Mouse (Mus musculus) intestine, embryonic 16.5 days (tissue): ENCODE measurements around the gene Rbbp5. TPM values are rescaled to one million over a fixed set of nuclear protein-coding genes. Genes with fewer than 3 reads are reported as not detected.

ENCODE experiments used
- ATAC-seq: fragments of 200-750 bp; cut with Nextera tagmentation; 2 replicates; pipeline ENCODE4 v1.8.0; 2017; ENCODE audit warnings: moderate TSS enrichment, moderate library complexity
- H3K27ac ChIP-seq: fragments of 300-500 bp; sonication (generic); 2 replicates; pipeline ENCODE4 v1.5.1; 2014; ENCODE audit warnings: mild to moderate bottlenecking, low read length
- H3K27me3 ChIP-seq: fragments of 300-500 bp; sonication (generic); replicated peaks from 2 replicates; pipeline ENCODE4 v1.6.1; 2014; ENCODE audit warnings: low read length, control low read depth, mixed read lengths; ENCODE audit not compliant: control insufficient read depth, insufficient read depth
- H3K36me3 ChIP-seq: fragments of 300-500 bp; sonication (generic); 2 replicates; pipeline ENCODE4 v1.6.1; 2014; ENCODE audit warnings: low read length, control low read depth; ENCODE audit not compliant: control insufficient read depth, insufficient read depth
- H3K4me1 ChIP-seq: fragments of 300-500 bp; sonication (generic); 2 replicates; pipeline ENCODE4 v1.6.1; 2014; ENCODE audit warnings: low read length, control low read depth, mixed read lengths; ENCODE audit not compliant: control insufficient read depth, insufficient read depth
- H3K4me2 ChIP-seq: fragments of 300-500 bp; sonication (generic); 2 replicates; pipeline ENCODE4 v1.6.1; 2014; ENCODE audit warnings: low read depth, low read length, control low read depth
- H3K4me3 ChIP-seq: fragments of 300-500 bp; sonication (generic); 2 replicates; pipeline ENCODE4 v1.5.1; 2014; ENCODE audit warnings: mild to moderate bottlenecking, low read length
- H3K9ac ChIP-seq: fragments of 300-500 bp; sonication (generic); 2 replicates; pipeline ENCODE4 v1.6.1; 2014; ENCODE audit warnings: low read depth, low read length
- H3K9me3 ChIP-seq: fragments of 300-500 bp; sonication (generic); 2 replicates; pipeline ENCODE4 v1.6.1; 2016; ENCODE audit warnings: low read length, control low read depth; ENCODE audit not compliant: control insufficient read depth
- WGBS: fragments of 180-500 bp; shearing (Covaris S2); extraction: QIAGEN DNeasy Blood & Tissue Kit; methylation state at CpG from one replicate; pipeline ENCODE4 v1.1.7; 2014; 5-methylcytosine and 5-hydroxymethylcytosine counted together
- polyA plus RNA-seq: library from polyadenylated mRNA; unstranded; fragments of >200 nt; fragmentation: Nextera tagmentation; extraction: Ambion mirVana; gene quantifications from 2 replicates; pipeline ENCODE4 v1.2.1, GENCODE M21; 2015

Rbbp5 gene
- polyA plus RNA-seq = 36.5 and 36.9 TPM in 2 replicates

DNA sequence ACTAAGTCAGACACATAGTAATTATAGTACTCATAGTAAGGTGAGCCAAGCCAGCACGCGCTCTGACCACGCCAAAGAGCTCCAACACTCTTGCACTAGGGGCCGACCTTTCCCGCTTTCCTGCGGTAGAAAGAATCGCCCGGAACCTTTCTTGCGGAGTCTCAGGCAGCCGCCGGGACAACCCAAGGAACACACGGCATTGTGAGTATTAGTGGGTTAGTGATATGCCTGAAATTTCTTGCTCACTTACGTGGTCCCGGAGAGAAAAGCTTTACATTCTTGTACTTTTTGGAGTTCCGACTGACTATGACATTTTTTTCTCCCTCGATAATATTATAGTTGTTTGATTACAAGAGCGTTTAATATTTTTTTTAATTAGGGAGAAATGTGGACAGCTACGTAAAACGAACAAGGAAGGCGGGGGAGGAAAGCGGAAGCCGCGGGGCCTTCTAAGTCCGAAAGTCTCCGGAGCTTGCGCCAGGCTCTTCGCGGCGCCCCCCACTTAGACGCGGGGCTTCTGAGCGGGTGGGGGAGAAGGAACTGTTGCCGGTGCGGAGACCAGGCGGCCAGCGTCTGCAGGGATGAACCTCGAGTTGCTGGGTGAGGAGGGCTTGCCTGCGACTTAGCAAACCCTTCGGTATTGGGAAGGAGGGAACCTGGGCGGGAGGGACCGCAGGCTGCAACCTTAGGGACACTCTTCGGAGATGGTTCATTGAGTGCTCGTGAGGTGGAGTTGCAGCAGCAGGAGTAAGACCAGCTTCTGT is at the start of gene Rbbp5:
Gene Rbbp5, plus strand, starts transcription at position 438 of the 764 bp plus-strand sequence.
- Histone ChIP-seq H3K9me3 (no peaks in the 10 kb centered on the region), H3K27me3 (no peaks in the 10 kb centered on the region), H3K27ac (peak within 1 kb of the TSS; percentile 65), H3K9ac (peak within 1 kb of the TSS; percentile 92), H3K4me2 (peak within 1 kb of the TSS; percentile 83), H3K4me1 (peaks cover 9% of the 10 kb centered on the region; the same call in 1 of the 2 replicates), H3K4me3 (peak within 1 kb of the TSS; percentile 81), H3K36me3 (no peaks in the 10 kb centered on the region)
- under 1% methylated on average over 43 of the region's 43 CpGs for WGBS
- ATAC-seq = peak; percentile 91

DNA sequence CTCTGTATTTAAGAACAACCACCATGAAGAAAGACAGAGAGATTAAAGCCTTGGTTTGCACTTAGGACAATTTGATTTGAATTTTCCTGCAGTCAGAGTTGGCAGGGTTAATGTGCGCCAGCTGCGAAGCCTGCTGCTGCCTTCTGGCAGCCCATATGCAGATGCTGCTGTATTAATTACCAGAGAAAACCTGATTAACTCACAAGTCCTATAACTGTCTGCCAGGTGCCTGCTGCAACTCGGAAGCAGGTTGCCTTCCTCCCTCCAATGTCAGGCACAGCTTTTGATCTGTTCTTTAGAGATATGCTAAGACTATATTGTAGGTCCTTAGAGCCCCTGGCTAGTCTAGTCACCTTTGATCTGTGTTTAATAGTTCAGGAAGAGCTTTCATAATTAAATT is 46.3 kb upstream of the Rbbp5 start:
- H3K4me2 ChIP-seq = no peak overlapping the region
- 68% methylated on average over 3 of the region's 3 CpGs for WGBS
- no peaks in the 10 kb centered on the region for H3K4me1 ChIP-seq
- no peak overlapping the region for H3K27ac ChIP-seq
- no peak for ATAC-seq
- H3K4me3 ChIP-seq = no peak overlapping the region
- no peaks in the 10 kb centered on the region for H3K9me3 ChIP-seq
- no peaks in the 10 kb centered on the region for H3K36me3 ChIP-seq
- no peak overlapping the region for H3K9ac ChIP-seq
- H3K27me3 ChIP-seq = no peaks in the 10 kb centered on the region

DNA sequence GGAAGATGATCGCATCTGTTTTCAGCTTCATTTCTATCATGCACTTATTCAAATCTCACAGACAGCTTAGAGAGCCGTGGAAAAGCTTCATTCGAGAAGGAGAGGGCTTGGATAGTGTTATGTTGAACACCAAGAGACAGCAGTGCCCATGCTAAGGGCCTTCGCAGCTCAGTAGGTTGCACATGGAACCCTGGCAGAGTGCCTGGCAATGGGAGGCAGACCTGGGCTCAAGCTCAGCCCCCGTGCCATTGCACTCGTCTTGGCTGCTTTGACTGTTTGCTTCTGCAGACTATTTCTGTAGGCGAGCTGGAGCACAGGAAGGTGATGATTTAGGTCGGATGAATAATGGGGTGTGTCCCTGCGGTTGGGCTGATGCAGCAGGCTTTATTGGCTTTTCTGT is 45.4 kb upstream of the Rbbp5 start:
- no peak overlapping the region for H3K27ac ChIP-seq
- 64% methylated on average over 9 of the region's 9 CpGs for WGBS
- ATAC-seq = no peak
- H3K36me3 ChIP-seq = no peaks in the 10 kb centered on the region
- H3K27me3 ChIP-seq = no peaks in the 10 kb centered on the region
- H3K4me3 ChIP-seq = no peak overlapping the region
- H3K9ac ChIP-seq = no peak overlapping the region
- no peaks in the 10 kb centered on the region for H3K9me3 ChIP-seq
- no peak overlapping the region for H3K4me2 ChIP-seq
- no peaks in the 10 kb centered on the region for H3K4me1 ChIP-seq

DNA sequence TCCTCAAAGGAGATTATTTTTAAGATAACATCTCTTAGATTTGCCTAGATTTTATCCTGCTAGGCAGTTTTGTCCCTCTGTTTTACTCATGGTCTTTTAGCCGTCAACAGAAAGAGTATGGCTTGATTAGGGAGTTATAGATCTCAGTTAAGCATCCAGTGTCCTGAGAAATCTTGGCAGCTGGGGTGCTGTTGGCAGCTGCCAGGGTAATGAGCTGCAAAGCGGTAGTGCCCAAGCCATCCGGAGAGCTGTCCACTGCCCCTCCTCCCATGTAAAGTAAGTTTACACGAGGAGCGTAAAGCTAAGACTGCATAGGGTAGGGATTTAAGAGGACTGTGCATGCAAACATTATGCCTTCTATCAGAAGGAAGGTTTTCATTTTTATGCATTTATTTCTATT is 43.8 kb upstream of the Rbbp5 start:
- no peaks in the 10 kb centered on the region for H3K9me3 ChIP-seq
- no peak overlapping the region for H3K4me2 ChIP-seq
- ATAC-seq = no peak
- no peak overlapping the region for H3K27ac ChIP-seq
- no peak overlapping the region for H3K9ac ChIP-seq
- no peaks in the 10 kb centered on the region for H3K27me3 ChIP-seq
- H3K4me1 ChIP-seq = no peaks in the 10 kb centered on the region
- no peak overlapping the region for H3K4me3 ChIP-seq
- no peaks in the 10 kb centered on the region for H3K36me3 ChIP-seq
- 49% methylated on average over 5 of the region's 5 CpGs for WGBS

DNA sequence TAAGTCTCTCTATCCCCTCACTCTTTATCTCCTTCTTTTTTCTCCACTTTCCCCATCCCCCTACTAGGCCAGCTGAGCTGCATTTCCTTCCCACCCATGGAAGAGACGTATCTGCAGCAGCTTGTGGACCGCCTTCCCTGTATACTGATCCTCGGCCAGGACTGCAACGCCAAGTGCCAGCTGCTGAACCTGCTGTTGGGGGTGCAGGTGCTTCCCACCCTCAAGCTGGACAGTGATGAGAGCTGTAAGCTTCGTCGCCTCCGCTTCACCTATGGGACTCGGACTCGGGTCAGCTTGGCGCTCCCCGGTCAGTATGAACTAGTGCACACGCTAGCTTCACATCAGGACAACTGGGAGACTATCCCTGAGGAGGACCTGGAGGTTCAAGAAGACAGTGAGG is 43.1 kb upstream of the Rbbp5 start:
- H3K4me2 ChIP-seq = no peak overlapping the region

DNA sequence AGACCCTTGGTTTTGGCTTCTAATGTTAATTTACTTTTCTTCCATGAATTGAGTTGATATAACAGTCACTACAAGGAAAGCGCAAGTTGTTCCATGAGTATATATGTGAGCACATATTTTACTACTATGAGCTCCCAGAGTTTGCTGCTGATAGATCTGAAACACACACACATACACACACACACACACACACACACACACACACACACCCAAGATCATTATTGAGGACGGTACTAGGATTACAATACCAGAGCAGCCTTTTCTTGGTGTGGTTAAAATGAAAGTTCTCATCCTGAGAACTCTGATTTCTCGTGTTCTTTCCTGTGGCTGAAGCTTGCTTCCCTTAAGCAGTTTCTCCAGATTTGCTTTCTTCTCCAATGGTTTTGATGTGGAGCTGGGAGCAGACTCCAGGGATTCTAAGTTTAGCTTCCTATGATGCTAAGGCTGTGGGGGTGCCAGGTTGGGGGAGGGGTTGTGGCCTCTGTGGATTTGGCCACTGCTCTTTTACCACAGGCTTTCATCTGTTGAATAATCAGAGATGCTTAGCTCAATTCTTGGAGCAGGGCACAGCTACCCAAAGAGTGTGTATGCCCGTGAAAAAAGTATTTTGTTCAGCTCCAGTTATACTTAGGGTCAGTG is 40.7 kb upstream of the Rbbp5 start:
- Histone ChIP-seq H3K27ac (no peak overlapping the region), H3K4me1 (no peaks in the 10 kb centered on the region), H3K9me3 (no peaks in the 10 kb centered on the region), H3K27me3 (no peaks in the 10 kb centered on the region), H3K9ac (no peak overlapping the region), H3K4me2 (no peak overlapping the region), H3K4me3 (no peak overlapping the region), H3K36me3 (peaks cover 3% of the 10 kb centered on the region; the same call in 1 of the 2 replicates)
- ATAC-seq = no peak
- 82% methylated on average over 4 of the region's 4 CpGs for WGBS

More for the DNA sequence above, 43.1 kb upstream of the Rbbp5 start:
- ATAC-seq = no peak
- Histone ChIP-seq H3K4me1 (no peaks in the 10 kb centered on the region), H3K4me3 (no peak overlapping the region), H3K27ac (no peak overlapping the region), H3K36me3 (no peaks in the 10 kb centered on the region), H3K9me3 (no peaks in the 10 kb centered on the region), H3K27me3 (no peaks in the 10 kb centered on the region), H3K9ac (no peak overlapping the region)
- WGBS = 89% methylated on average over 12 of the region's 12 CpGs

DNA sequence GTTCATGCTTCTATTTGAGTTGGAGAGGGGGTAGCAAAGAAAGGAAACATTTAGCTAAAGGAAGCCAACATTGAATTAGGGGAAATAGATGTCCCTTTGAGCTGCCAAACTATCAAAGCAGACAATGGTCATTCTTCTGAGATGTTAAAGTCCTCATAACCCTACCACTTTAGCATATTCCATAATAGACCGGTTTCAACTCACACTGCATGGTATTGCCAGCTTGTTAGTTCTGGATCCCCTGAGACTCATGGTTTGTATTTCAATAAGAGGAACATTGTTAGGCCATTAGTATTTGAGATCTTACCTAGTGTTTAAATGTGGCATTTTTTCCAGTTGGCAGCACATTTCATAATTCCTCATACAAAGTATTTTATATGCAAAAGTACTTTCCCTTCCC is 40.2 kb upstream of the Rbbp5 start:
- H3K27ac ChIP-seq = no peak overlapping the region
- H3K36me3 ChIP-seq = peaks cover 3% of the 10 kb centered on the region; the same call in 1 of the 2 replicates
- H3K27me3 ChIP-seq = no peaks in the 10 kb centered on the region
- ATAC-seq = no peak
- no peaks in the 10 kb centered on the region for H3K9me3 ChIP-seq
- no peaks in the 10 kb centered on the region for H3K4me1 ChIP-seq
- no peak overlapping the region for H3K4me3 ChIP-seq
- H3K4me2 ChIP-seq = no peak overlapping the region
- 83% methylated on average over 1 of the region's 1 CpGs for WGBS
- no peak overlapping the region for H3K9ac ChIP-seq

DNA sequence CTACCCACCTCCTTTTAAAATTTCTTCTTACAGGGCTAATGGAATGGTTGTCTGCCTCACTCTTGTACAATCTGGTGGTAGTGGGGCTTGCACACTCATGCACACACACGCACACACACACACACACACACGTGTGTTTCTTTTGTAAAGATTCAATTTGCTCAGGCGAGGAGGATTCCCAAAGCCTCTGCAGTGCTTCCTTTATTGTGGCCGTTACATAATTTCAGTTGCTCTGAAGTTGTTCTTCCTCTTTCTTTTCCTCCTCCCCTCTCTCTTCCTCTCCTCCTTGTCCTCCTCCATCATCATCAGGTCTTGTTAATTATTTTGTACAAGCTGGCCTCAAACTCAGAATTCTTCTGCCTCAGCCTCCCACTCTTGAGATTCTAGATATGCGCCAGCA is 39.8 kb upstream of the Rbbp5 start:
- H3K9ac ChIP-seq = no peak overlapping the region
- peaks cover 6% of the 10 kb centered on the region; the same call in 1 of the 2 replicates for H3K36me3 ChIP-seq
- H3K27me3 ChIP-seq = no peaks in the 10 kb centered on the region
- no peak overlapping the region for H3K4me3 ChIP-seq
- ATAC-seq = no peak
- H3K27ac ChIP-seq = no peak overlapping the region
- H3K4me1 ChIP-seq = no peaks in the 10 kb centered on the region
- no peaks in the 10 kb centered on the region for H3K9me3 ChIP-seq
- WGBS = 81% methylated on average over 5 of the region's 5 CpGs
- no peak overlapping the region for H3K4me2 ChIP-seq

DNA sequence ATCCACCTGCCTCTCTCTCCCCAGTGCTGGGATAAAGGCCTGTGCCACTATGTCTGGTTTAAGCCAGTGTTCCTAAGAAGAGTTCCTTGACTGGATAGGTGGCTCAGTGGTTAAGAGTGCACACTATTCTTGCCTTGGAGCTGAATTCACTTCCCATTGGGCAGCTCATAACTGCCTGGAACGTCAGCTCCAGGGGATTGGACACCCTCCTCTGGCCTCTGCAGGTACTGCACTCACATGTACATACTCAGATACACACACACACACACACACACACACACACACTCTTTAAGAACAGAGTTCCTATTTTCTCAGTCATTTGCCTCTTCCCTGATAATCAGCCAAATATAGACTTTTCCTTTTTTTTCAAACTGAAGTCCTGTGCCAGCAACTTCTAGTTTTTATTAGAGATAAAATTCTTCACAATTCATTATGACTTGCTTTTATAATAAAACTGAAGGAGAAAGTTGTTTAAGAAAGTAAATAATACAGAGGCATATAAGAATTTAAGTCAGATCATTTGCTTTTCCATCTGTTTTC is 36.2 kb upstream of the Rbbp5 start:
- no peak overlapping the region for H3K27ac ChIP-seq
- WGBS = 67% methylated on average over 1 of the region's 1 CpGs
- no peaks in the 10 kb centered on the region for H3K9me3 ChIP-seq
- ATAC-seq = no peak
- H3K9ac ChIP-seq = no peak overlapping the region
- H3K36me3 ChIP-seq = peaks cover 6% of the 10 kb centered on the region; the same call in 1 of the 2 replicates
- H3K27me3 ChIP-seq = no peaks in the 10 kb centered on the region
- H3K4me1 ChIP-seq = no peaks in the 10 kb centered on the region
- H3K4me3 ChIP-seq = no peak overlapping the region
- H3K4me2 ChIP-seq = no peak overlapping the region
